Mouse (Mus musculus) hindbrain, postnatal 0 days (tissue): Measurements from ENCODE around the gene Epb41. TPM values are rescaled to one million over a fixed set of nuclear protein-coding genes. Genes with fewer than 3 reads are reported as not detected.

Experiments used
- ATAC-seq: fragments of 200-750 bp; cut with Nextera tagmentation; 2 replicates; pipeline ENCODE4 v1.8.0; 2017; ENCODE audit warnings: mild to moderate bottlenecking, moderate TSS enrichment, moderate library complexity
- DNase-seq: peaks from one replicate; pipeline ENCODE4 v3.0.0-alpha.2; 2015; ENCODE audit warnings: low spot score
- H3K27ac ChIP-seq: fragments of 300-500 bp; sonication (generic); 2 replicates; pipeline ENCODE4 v1.5.1; 2014; ENCODE audit warnings: mild to moderate bottlenecking
- H3K27me3 ChIP-seq: fragments of 300-500 bp; sonication (generic); 2 replicates; pipeline ENCODE4 v1.6.1; 2014; ENCODE audit warnings: low read length, mixed read lengths; ENCODE audit not compliant: insufficient read depth
- H3K36me3 ChIP-seq: fragments of 300-500 bp; sonication (generic); 2 replicates; pipeline ENCODE4 v1.6.1; 2014; ENCODE audit warnings: low read length, mixed read lengths; ENCODE audit not compliant: insufficient read depth
- H3K4me1 ChIP-seq: fragments of 300-500 bp; sonication (generic); 2 replicates; pipeline ENCODE4 v1.6.1; 2014; ENCODE audit warnings: antibody characterized with exemption, low read length, mixed read lengths; ENCODE audit not compliant: insufficient read depth
- H3K4me2 ChIP-seq: fragments of 300-500 bp; sonication (generic); 2 replicates; pipeline ENCODE4 v1.6.1; 2014; ENCODE audit warnings: low read depth, mild to moderate bottlenecking, low read length, moderate library complexity, mixed read lengths
- H3K4me3 ChIP-seq: fragments of 300-500 bp; sonication (generic); 2 replicates; pipeline ENCODE4 v1.5.1; 2014; ENCODE audit warnings: low read length
- H3K9ac ChIP-seq: fragments of 300-500 bp; sonication (generic); replicated peaks from 2 replicates; pipeline ENCODE4 v1.6.1; 2014; ENCODE audit warnings: mild to moderate bottlenecking, low read length, moderate library complexity, mixed read lengths
- H3K9me3 ChIP-seq: fragments of 300-500 bp; sonication (generic); 2 replicates; pipeline ENCODE4 v1.6.1; 2016; ENCODE audit warnings: low read length, mixed read lengths
- CTCF ChIP-seq: IDR thresholded peaks from 2 replicates; pipeline ENCODE4 v1.5.1; 2016; ENCODE audit warnings: antibody characterized with exemption, control low read depth, low read depth
- WGBS: fragments of 180-500 bp; shearing (Covaris S2); extraction: QIAGEN DNeasy Blood & Tissue Kit; methylation state at CpG from one replicate; pipeline ENCODE4 v1.1.7; 2014; 5-methylcytosine and 5-hydroxymethylcytosine counted together
- polyA plus RNA-seq: library from polyadenylated mRNA; unstranded; fragments of >200 nt; fragmentation: Nextera tagmentation; extraction: Ambion mirVana; gene quantifications from 2 replicates; pipeline ENCODE4 v1.2.1, GENCODE M21; 2015
- total RNA-seq: library from RNA; depleted of rRNA; stranded (reverse); fragments of >200 nt; gene quantifications from 2 replicates; pipeline ENCODE4 v1.2.3, GENCODE M21; 2014

Epb41 gene
- total and polyA plus RNA-seq, 2 experiments from 2014 or later = 33.3 to 69.7 TPM

DNA sequence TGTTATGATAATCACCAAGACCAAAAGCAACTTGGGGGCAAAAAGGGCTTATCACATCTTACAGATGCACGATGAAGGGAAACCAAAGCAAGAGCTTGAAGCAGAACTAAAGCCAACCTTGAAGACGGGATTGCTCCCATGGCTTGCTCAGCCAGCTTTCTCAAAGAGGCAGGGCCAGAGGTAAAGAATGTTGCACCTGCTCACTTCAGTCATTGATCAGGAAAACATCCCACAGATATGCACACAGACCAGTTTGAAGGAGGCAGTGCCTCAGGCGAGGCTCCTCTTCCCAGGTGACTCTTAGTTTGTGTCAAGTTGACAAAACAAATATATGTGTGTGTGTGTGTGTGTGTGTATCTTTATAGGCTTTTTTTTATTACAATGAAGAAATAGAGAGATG, 59.7 kb downstream of the Epb41 start:
- Histone ChIP-seq H3K27me3 (no peaks in the 10 kb centered on the region), H3K4me1 (no peaks in the 10 kb centered on the region), H3K9me3 (no peaks in the 10 kb centered on the region), H3K36me3 (no peaks in the 10 kb centered on the region), H3K27ac (no peak overlapping the region), H3K9ac (no peak overlapping the region), H3K4me2 (no peak overlapping the region), H3K4me3 (no peak overlapping the region)
- no peak for DNase-seq
- ATAC-seq = no peak
- 73% methylated on average over 3 of the region's 3 CpGs for WGBS
- TF ChIP-seq CTCF = no peak

DNA sequence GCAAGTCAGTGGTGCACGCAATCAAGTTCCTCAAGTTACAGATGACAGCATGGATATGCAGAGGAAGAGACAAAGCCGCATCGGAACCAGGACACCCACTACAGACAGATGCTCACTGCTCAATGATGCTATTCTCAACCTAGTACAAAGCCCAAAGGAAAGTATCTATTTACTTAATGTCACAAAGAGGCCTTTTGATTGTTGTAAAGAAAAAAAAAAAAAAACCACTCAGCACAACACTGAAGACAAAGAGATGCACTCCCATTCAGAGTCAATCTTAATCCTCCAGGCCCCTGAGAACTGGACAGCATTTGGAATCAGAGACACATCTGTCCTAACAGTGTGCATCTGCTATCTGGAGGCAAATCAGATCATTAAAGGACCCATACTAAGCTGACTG, 63.5 kb downstream of the Epb41 start:
- Histone ChIP-seq H3K9me3 (no peaks in the 10 kb centered on the region), H3K9ac (no peak overlapping the region), H3K4me1 (no peaks in the 10 kb centered on the region), H3K36me3 (no peaks in the 10 kb centered on the region), H3K4me3 (no peak overlapping the region), H3K4me2 (no peak overlapping the region), H3K27ac (no peak overlapping the region), H3K27me3 (no peaks in the 10 kb centered on the region)
- ATAC-seq = no peak
- no peak for DNase-seq
- no peak for TF ChIP-seq CTCF
- 67% methylated on average over 3 of the region's 3 CpGs for WGBS

DNA sequence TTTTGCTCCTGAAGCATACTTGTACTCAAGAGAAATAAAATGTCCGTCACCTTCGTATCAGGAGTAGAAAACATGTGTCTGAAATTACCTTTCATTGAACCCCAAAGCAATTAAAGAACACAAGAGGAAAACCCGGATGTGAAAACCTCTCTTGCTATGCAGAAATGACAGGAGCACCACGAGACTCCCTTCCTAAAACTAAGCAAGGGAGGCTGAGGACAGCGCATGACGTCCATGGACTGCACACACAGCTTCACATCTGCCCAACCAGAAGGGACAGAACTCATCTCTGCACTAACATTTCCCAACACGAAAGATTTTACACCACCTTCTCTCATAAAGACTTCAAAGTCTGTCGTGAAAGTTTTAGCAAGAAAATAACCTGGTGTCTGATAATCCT, 64.7 kb downstream of the Epb41 start:
- TF ChIP-seq CTCF = no peak
- H3K27ac ChIP-seq = no peak overlapping the region
- no peaks in the 10 kb centered on the region for H3K4me1 ChIP-seq
- H3K9me3 ChIP-seq = no peaks in the 10 kb centered on the region
- no peaks in the 10 kb centered on the region for H3K27me3 ChIP-seq
- H3K4me3 ChIP-seq = no peak overlapping the region
- no peak overlapping the region for H3K9ac ChIP-seq
- ATAC-seq = no peak
- 0 out of 2 replicates have a peak, but pooled peaks cover 5% of the 10 kb centered on the region for H3K36me3 ChIP-seq
- WGBS = 80% methylated on average over 8 of the region's 8 CpGs
- no peak for DNase-seq
- no peak overlapping the region for H3K4me2 ChIP-seq

DNA sequence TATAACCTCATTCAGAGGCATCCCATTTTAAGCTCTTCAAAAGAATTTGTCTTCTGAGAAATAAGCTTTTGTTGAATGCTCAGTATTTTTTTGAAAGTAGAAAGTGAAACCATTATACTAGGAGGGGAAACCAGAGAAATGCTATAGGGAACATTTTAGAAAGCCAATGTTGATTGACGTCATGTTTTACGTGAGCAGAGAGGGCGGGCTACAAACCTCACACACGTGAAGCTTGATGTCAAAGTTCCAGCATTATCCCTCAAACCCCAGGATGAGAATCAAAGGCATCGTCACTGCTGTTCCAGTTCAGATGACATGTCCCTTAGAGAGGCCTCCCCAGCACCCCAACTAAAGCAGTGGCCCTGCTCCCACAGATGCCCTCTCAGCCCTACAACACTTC, 66.9 kb downstream of the Epb41 start:
- ATAC-seq = no peak
- no peak overlapping the region for H3K27ac ChIP-seq
- H3K4me2 ChIP-seq = no peak overlapping the region
- no peak overlapping the region for H3K4me3 ChIP-seq
- no peaks in the 10 kb centered on the region for H3K4me1 ChIP-seq
- WGBS = 78% methylated on average over 5 of the region's 5 CpGs
- H3K36me3 ChIP-seq = 0 out of 2 replicates have a peak, but pooled peaks cover 5% of the 10 kb centered on the region
- H3K9ac ChIP-seq = no peak overlapping the region
- no peaks in the 10 kb centered on the region for H3K27me3 ChIP-seq
- H3K9me3 ChIP-seq = no peaks in the 10 kb centered on the region
- DNase-seq = no peak
- TF ChIP-seq CTCF = no peak

DNA sequence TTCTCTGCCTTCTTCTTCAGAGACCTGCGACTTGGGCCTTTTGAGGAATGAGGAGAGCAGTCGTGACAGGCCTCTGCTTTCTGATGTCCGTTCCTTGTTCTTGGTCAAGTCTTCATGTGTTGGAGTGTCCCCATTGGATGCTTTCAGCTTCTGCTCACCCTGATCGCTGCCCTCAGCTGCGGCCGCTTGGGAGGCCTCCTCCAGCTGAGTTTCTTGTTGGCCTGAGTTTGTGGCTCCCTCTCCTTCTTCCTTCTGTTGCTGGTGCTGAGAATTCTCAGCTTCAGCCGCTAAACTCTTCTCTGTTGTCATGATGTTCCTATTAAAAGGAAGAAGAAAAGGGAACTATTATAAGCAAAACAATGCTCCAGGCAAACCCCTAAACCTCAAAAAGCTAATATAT, 68.0 kb downstream of the Epb41 start:
- H3K4me2 ChIP-seq = no peak overlapping the region
- TF ChIP-seq CTCF = no peak
- no peak overlapping the region for H3K9ac ChIP-seq
- DNase-seq = no peak
- H3K36me3 ChIP-seq = 0 out of 2 replicates have a peak, but pooled peaks cover 5% of the 10 kb centered on the region
- no peaks in the 10 kb centered on the region for H3K4me1 ChIP-seq
- no peaks in the 10 kb centered on the region for H3K9me3 ChIP-seq
- no peak overlapping the region for H3K4me3 ChIP-seq
- WGBS = 93% methylated on average over 7 of the region's 7 CpGs
- no peaks in the 10 kb centered on the region for H3K27me3 ChIP-seq
- ATAC-seq = no peak
- no peak overlapping the region for H3K27ac ChIP-seq

DNA sequence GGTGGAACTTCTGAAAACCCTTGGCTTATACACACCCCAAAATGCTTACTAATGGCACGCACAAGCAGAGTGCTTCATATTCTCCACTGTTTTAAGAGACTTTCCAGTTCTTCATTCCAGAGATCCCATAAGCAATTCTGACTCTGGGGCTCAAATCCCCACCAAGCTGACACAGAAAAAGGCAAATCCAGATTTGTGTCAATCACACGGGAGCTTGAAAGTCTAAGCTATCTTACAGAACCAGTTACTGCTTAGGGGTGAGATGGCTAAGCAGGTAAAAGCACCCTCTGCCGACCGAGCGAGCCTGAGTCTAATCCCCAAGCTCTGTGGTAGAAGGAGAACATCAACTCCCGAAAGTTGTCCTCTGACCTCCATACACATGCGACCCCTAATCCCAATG, 76.5 kb downstream of the Epb41 start:
- 91% methylated on average over 7 of the region's 7 CpGs for WGBS
- ATAC-seq (no peak), DNase-seq (no peak)
- H3K4me3 ChIP-seq = no peak overlapping the region
- no peaks in the 10 kb centered on the region for H3K27me3 ChIP-seq
- H3K4me1 ChIP-seq = no peaks in the 10 kb centered on the region
- TF ChIP-seq CTCF = no peak
- H3K36me3 ChIP-seq = peaks cover 8% of the 10 kb centered on the region; the same call in 1 of the 2 replicates
- no peak overlapping the region for H3K9ac ChIP-seq
- H3K9me3 ChIP-seq = no peaks in the 10 kb centered on the region
- no peak overlapping the region for H3K27ac ChIP-seq
- no peak overlapping the region for H3K4me2 ChIP-seq

DNA sequence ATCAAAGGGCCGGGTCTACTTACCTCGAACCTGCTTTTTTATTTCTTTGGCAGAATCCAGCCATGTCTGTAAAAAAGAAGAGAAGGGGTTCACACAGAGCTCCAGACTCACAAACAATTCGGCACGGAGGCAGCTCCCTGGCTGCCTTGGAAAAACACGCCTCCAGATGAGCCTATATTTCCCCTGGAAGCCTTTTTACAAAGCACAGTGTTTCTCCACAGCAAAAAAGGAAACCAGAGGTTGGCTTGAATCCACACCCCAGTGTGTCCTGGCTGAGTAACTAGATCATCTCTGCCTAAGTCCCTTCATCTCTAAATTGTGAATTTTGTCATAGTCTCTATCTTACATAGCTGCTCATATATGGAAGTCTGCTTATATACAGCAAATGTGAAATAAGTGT, 77.6 kb downstream of the Epb41 start:
- no peaks in the 10 kb centered on the region for H3K27me3 ChIP-seq
- H3K36me3 ChIP-seq = peaks cover 8% of the 10 kb centered on the region; the same call in 1 of the 2 replicates
- H3K4me2 ChIP-seq = no peak overlapping the region
- no peak overlapping the region for H3K27ac ChIP-seq
- DNase-seq (no peak), ATAC-seq (no peak)
- no peaks in the 10 kb centered on the region for H3K9me3 ChIP-seq
- no peaks in the 10 kb centered on the region for H3K4me1 ChIP-seq
- WGBS = 58% methylated on average over 5 of the region's 5 CpGs
- no peak for TF ChIP-seq CTCF
- no peak overlapping the region for H3K4me3 ChIP-seq
- no peak overlapping the region for H3K9ac ChIP-seq
